Mouse (Mus musculus) C2C12 (cell line): Measurements from ENCODE around the gene Syk. TPM values are rescaled to one million over a fixed set of nuclear protein-coding genes. Genes with fewer than 3 reads are reported as not detected.

ENCODE experiments used
- H3K27me3 ChIP-seq: one replicate; pipeline ENCODE4 v1.6.1; 2011; ENCODE audit not compliant: control insufficient read depth, insufficient read depth, insufficient read length
- H3K36me3 ChIP-seq: one replicate; pipeline ENCODE4 v1.6.1; 2011; ENCODE audit not compliant: control insufficient read depth, insufficient read depth
- H3K4me3 ChIP-seq: one replicate; pipeline ENCODE4 v1.5.1; 2011; ENCODE audit warnings: mild to moderate bottlenecking, control low read depth; ENCODE audit not compliant: poor library complexity, insufficient read depth, severe bottlenecking
- H3K79me2 ChIP-seq: one replicate; pipeline ENCODE4 v1.6.1; 2011; ENCODE audit not compliant: control insufficient read depth, insufficient read depth
- H3K79me3 ChIP-seq: one replicate; pipeline ENCODE4 v1.6.1; 2011; ENCODE audit warnings: low read depth, control low read depth
- H3ac ChIP-seq: one replicate; pipeline ENCODE3; 2011; ENCODE audit warnings: low read depth; ENCODE audit not compliant: control insufficient read depth, insufficient read length
- CEBPB ChIP-seq: IDR thresholded peaks from one replicate; pipeline ENCODE4 v1.6.1; 2011; ENCODE audit warnings: low read depth, mild to moderate bottlenecking, control low read depth, moderate library complexity
- CTCF ChIP-seq: IDR thresholded peaks from one replicate; pipeline ENCODE4 v1.5.1; 2011; ENCODE audit not compliant: control insufficient read depth, insufficient read depth, insufficient read length
- FOSL1 ChIP-seq: IDR thresholded peaks from one replicate; pipeline ENCODE4 v1.8.0; 2011; ENCODE audit warnings: mild to moderate bottlenecking, low read length; ENCODE audit not compliant: poor library complexity, insufficient read depth, severe bottlenecking
- MAX ChIP-seq: IDR thresholded peaks from one replicate; pipeline ENCODE4 v1.6.1; 2011; ENCODE audit warnings: mild to moderate bottlenecking, control low read depth
- MYOD1 ChIP-seq: IDR thresholded peaks from one replicate; pipeline ENCODE4 v1.6.1; 2011; ENCODE audit warnings: low read depth; ENCODE audit not compliant: control insufficient read depth, insufficient read length
- MYOG ChIP-seq: IDR thresholded peaks from one replicate; pipeline ENCODE4 v1.6.1; 2011; ENCODE audit not compliant: control insufficient read depth, insufficient read length; ENCODE audit errors: extremely low read depth
- USF1 ChIP-seq: IDR thresholded peaks from one replicate; pipeline ENCODE4 v1.6.1; 2011; ENCODE audit warnings: low read depth, mild to moderate bottlenecking, control low read depth, moderate library complexity
- polyA plus RNA-seq: library from polyadenylated mRNA; unstranded; fragments of >200 nt; fragmentation: generic; extraction: Trizol; gene quantifications from one replicate; pipeline ENCODE4 v1.2.1, GENCODE M21; 2012; ENCODE audit warnings: missing spikeins

Gene Syk
- polyA plus RNA-seq, 1 experiment = 0.50 TPM

DNA sequence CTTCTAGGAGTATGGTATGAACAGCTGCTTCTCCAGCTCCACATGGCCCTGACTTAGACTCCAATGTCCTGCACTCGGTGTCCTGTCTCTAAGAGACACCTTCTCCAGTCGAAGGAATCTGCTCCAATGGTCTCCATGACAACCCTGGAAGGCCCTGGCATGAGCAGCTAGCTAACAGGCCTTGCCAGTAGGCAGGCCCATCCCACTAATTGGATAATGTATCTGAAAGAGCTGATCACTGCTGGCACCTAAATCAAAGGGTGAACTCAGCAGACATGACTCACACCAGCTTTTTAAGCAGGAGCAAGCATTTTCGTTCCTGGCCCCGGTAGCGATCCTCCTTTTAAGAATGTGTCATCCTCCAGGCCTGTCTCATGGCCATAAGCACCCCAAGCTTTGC, 96.9 kb downstream of the Syk start:
- Histone ChIP-seq H3K36me3 (no peaks in the 10 kb centered on the region), H3K4me3 (no peak overlapping the region), H3K79me3 (no peaks in the 10 kb centered on the region), H3K27me3 (no peaks in the 10 kb centered on the region), H3K79me2 (no peaks in the 10 kb centered on the region), H3ac (no peak overlapping the region)
- TF ChIP-seq MYOD1 (no peak), MYOG (no peak), CTCF (no peak), CEBPB (no peak), FOSL1 (no peak), MAX (no peak), USF1 (no peak)

DNA sequence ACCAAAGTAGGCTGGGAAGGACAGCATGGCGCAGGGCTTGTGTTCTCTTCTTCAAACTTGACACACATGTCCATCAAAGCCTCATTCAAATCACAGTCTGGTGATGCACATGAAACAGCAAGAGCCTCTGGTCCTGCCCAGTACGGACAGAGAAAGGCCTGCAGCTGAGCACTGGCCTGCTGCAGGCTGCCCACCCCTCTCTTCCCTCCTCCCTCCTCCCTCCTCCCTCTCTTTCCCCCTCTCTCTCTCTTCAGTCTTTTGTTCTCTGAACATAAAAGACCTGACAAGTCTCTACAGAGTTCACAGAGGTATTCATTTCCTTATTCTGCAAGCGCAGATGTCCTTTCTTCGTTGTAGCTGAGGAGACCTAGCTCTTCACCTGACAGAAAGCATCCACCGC, 99.1 kb downstream of the Syk start:
- Histone ChIP-seq H3K79me2 (no peaks in the 10 kb centered on the region), H3ac (no peak overlapping the region)
- no peak for TF ChIP-seq FOSL1
- no peak for TF ChIP-seq MAX
- no peak for TF ChIP-seq MYOG
- no peak for TF ChIP-seq USF1
- TF ChIP-seq CEBPB = no peak
- TF ChIP-seq CTCF = no peak
- no peak for TF ChIP-seq MYOD1

DNA sequence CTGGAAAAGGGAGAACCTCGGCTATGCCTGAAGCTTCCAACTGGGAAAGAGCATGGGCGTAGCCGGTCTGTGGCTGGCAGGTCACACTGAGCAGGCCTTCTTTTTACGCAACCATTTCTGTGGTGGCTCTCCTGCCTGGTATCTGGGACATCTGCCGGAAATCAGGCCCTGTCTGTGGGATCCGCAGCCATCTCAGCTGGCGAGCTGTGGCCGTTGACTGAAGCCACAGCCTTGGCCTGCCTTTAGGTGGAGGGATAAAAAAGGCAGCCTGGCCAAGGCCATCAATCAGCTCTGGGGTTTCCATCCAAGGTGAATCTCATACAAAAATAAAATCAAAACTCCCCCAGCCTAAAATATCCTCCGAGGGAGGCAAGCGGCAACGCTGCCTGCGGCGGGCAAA, 107.5 kb downstream of the Syk start:
- H3K4me3 ChIP-seq = no peak overlapping the region
- no peak overlapping the region for H3ac ChIP-seq
- TF ChIP-seq MYOD1 (no peak), MYOG (no peak), USF1 (no peak), FOSL1 (no peak), CEBPB (no peak), CTCF (no peak), MAX (no peak)
- H3K27me3 ChIP-seq = no peaks in the 10 kb centered on the region
- H3K79me3 ChIP-seq = no peaks in the 10 kb centered on the region
- no peaks in the 10 kb centered on the region for H3K79me2 ChIP-seq
- no peaks in the 10 kb centered on the region for H3K36me3 ChIP-seq

More for the DNA sequence above, 99.1 kb downstream of the Syk start:
- Histone ChIP-seq H3K36me3 (no peaks in the 10 kb centered on the region), H3K27me3 (no peaks in the 10 kb centered on the region), H3K79me3 (no peaks in the 10 kb centered on the region), H3K4me3 (no peak overlapping the region)

GRCm38 (mm10) chr13:52692311-52692710, 109.3 kb downstream of the Syk start:
- H3K79me3 ChIP-seq = no peaks in the 10 kb centered on the region
- no peaks in the 10 kb centered on the region for H3K27me3 ChIP-seq
- no peak for TF ChIP-seq FOSL1
- no peak for TF ChIP-seq MAX
- no peak for TF ChIP-seq USF1
- no peak for TF ChIP-seq CEBPB
- no peak for TF ChIP-seq CTCF
- no peak for TF ChIP-seq MYOG
- no peak for TF ChIP-seq MYOD1
- H3K79me2 ChIP-seq = no peaks in the 10 kb centered on the region
- no peak overlapping the region for H3ac ChIP-seq
- H3K36me3 ChIP-seq = no peaks in the 10 kb centered on the region
- no peak overlapping the region for H3K4me3 ChIP-seq

GRCm38 (mm10) chr13:52694857-52695256, 111.9 kb downstream of the Syk start:
- TF ChIP-seq MAX (no peak), USF1 (no peak), CEBPB (no peak), MYOG (no peak), CTCF (no peak), FOSL1 (no peak), MYOD1 (no peak)
- Histone ChIP-seq H3ac (no peak overlapping the region), H3K79me2 (no peaks in the 10 kb centered on the region), H3K36me3 (no peaks in the 10 kb centered on the region), H3K79me3 (no peaks in the 10 kb centered on the region), H3K27me3 (no peaks in the 10 kb centered on the region), H3K4me3 (no peak overlapping the region)

Other genes starting within 250 kb of the Syk start
- gene Diras2, start 51.9 kb upstream of the Syk start, polyA plus RNA-seq = 0.15 TPM